Mouse (Mus musculus) natural killer cell, adult 2 months (primary cell): ENCODE measurements at regions not wholly inside any gene's neighbourhood (a gene's known extent, or its start where the extent isn't known, plus 50 kb on each side); places are given as distances from the start of the nearest gene placed in this dataset.
A peak's percentile ranks its signal among the peaks of the same experiment; 100 is the strongest.
"Not testable (repeated sequence)": the region's sequence is repeated elsewhere in the genome, so short reads cannot be mapped to it uniquely, and the experiment has no call there.

Experiments
- DNase-seq, 2 experiments: peaks; one replicate each; pipeline ENCODE4 v3.0.0; 2022; ENCODE audit warnings: low spot score in 2 of 2

DNA sequence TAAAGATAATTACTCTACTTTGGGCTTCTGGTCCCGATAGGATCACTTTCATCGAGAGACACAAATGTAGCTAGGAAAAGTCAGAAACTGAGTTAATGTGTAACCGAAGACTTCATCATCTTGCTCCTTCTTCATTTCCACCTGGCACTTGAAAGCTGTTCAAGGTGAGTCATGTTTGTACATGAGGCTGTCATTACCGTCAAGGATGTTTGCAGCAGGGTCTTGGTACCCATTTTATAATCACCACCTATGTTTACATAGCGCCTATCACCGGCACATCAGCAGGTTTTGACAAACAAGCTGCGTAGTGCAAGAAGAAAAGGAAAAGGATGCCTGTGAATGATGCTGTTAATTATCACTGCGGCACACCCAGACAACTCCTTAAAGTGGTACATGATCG lies 377.0 kb upstream of the Zfp703 start:
- no peak for DNase-seq

DNA sequence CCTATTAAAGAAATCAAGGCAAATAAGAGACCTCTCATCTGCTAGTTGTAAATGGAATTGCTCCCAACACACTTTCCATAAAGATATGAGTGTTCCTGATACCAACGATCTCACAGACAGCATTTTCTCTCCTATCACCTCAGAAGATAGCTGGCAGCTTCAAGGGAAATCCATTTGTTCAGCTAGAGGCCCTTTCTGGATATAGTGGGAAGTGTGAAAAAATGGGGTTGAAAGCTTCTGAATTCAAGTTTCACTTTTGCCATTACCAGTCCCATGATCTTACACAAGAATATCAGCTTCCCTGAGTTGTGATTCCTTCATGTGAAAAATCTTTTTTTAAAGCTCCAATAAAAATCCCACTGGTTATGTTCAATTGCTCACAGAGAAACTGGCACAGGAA lies 369.1 kb upstream of the Zfp703 start:
- no peak for DNase-seq

DNA sequence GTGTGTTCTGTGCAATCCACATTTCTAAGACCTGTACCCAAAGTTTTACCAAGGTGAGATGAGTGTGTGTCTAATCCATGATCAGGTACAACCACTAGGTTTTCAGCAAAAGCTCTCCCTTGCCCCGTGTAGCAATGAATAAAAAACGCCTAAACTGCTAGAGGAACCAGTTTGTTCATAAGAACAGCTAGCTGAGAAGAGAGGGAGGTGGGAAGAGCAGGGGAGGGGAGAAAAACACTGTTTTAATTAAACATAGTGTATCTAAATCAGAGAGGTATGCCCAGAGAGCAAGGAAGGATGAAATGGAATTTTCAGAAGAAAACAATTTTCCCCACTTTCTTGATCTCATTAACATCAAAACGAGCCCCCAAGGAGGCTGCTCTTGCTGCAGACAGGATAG lies 368.5 kb upstream of the Zfp703 start:
- no peak for DNase-seq

DNA sequence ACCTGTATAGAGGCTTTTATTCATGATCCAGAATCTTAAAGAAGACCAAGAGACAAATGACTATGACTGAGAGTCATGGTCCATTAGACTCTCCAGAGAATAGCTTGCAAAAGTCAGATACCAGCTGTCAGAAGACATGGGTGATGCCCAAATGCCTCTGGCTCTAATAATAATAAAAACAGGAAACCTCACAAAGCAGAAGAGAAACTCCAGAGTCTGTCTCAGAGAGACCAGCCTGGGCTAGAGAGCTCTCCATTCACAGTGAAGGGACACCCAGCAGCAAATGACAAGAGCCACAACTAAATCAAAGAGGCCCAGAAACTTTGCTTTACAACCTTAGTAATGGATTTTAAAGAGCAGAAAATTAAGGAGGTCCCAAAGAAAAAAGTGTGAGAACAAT lies 365.0 kb upstream of the Zfp703 start:
- peak in 1 of 2 experiments; percentile 1 for DNase-seq

DNA sequence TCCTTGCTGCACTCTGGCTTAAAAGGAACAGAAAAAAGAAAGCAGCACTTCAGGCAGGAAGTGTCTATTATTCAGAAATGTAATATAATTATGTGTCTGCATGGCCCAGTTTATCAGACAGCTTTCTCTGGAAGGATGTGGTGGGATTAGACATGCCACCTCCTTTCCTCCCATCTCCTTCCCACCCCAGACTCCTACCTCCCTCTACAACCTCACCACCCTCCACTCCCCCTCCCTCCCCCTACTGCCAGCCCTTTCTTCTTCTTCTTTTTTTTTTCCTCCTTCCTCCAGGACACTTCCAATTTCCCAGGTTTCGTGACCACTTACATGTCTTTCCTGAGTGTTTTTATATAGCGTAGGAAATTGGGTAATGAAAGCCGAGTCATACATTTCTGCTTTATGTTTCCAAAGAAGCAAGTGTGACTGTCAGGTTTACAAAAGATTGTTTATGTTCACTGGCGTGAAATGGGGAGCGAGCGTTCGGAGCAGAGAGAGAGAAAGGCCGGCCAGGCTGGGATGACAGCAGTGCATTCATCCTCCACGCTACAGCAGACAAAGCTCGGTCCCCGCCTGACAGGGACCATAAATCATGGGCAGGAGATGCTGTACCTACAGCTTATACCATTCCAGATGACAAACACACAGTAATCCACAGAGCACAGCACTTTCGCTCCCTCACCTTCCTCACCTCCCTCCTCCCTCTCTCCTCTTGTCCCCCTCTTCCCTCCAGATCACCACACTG lies 354.6 kb upstream of the Zfp703 start:
- DNase-seq: no peak

DNA sequence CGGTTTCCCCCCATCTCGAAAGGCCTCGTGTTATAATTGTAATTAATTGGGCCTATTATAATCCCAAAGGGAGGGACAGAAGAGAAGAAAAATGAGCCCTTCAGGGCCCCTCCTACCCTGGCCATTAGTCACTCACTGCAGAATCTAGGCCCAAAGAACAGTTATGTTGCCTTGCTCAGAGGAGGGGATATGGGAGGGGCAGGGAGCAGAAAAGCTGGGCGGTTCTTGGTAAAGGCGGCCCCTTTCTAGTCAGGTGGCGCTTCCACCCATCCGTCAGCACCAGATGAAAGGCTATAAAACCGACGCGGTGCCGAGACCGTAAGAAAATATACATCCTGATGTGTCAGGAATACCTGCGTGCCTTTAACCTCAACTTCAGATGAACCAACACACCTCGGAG lies 350.9 kb upstream of the Zfp703 start:
- no peak for DNase-seq

DNA sequence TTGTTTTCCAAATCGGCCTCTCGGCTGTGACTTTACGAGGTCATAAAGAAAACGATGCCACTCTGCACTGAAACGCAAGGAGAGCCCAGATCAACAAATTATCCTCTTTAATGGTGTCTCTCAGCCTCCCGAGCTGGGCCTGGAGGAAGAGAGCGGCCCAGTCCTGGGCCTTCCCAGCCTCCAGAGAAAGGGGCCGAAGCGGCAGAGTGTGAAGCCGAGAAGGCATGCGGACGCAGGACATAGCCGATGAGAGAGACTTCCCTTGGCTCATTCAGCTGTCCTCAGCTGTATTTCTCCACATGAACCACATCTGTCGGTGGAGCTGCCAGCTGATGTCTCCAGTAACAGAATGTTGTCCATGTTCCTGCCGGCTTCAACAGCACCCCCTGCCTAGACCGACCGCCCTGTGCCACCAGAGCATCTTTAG lies 350.5 kb upstream of the Zfp703 start:
- no peak for DNase-seq

DNA sequence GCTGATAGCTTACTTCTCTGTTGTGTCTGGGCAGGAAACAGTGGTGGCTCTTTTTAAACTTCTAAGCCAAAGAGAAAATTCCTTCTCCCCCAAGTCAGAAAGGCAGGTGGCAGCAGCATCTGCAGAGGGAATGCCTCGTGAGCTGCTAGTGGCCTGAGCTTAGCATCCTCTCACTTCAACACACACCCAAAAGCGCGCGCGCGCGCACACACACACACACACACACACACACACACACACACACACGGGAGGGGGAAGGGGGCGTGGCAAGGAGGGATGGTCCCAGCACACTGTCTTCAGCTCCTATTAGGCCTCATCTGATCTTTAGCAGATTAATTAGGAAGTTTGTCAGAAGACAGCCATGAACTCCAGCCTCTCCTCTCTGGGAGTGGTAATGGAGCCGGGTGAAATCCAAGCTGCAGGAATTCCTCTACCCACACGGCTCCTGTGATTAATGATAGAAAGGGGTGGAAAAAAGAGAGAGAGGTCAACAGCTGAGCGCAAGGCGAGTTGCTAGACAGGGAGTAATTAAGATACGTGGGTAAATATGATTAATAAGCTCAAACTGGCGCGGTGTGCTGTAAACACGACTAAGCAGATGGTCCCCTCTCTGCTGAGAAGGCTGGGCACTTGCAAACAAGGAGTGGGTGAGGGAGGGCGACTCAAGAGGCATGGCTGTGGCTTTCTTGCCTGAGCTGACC lies 349.8 kb upstream of the Zfp703 start:
- no peak for DNase-seq

DNA sequence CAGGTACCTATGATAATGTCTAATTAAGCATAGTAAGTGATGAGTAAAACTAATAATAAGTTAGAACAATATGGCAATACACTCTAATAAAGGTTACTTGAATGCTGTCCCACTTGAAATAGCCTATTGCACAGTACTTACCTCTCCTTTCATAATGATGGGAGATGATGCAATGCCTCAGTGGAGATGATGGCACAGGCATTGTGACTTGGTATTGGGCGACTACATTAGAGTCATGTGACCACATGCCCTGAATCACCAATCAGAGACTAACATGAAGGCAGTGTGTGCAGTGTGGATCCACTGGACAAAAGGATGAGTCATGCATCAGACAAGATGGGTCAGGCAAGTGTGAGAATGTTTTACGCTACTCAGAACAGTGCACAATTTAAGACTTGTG lies 346.6 kb upstream of the Zfp703 start:
- DNase-seq: no peak

DNA sequence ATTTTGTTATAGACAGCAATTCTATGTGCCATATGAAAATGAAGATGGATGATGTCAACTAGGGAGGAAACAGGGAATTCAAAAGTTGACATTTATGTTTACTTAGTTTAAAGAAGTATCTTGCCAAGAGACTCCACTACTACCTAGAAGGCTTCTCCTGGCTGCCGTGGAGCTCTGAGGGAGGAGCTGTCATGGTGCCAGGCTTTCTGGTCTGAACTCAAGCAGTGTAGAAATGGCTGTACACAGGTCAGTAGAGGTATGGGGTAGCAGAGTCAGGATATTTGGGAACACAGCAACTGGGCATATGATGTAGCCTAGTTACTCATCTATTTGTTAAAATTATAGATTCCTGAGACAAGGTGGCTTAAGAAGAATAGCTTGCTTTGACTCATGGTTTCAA lies 341.4 kb upstream of the Zfp703 start:
- DNase-seq: no peak

DNA sequence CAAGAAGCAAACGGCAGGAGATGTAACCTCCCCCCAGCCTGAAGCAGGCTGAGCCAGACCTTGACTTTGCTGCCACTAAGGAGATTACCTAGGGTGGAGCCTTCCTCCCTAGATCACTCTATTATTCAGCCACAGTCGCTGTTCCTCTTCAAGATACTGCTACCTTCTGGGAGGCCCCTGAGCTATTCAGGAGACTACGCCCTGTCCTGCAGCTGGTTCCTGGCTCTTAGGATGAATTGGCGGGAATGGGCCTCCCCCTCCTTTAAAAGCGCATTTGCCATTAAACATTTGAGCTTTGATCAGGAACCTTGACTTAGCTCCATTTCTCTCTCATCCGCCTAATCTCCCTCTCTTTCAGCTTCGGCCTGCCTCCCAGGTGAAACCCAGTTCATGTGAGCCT lies 331.8 kb upstream of the Zfp703 start:
- DNase-seq: not testable (repeated sequence)

DNA sequence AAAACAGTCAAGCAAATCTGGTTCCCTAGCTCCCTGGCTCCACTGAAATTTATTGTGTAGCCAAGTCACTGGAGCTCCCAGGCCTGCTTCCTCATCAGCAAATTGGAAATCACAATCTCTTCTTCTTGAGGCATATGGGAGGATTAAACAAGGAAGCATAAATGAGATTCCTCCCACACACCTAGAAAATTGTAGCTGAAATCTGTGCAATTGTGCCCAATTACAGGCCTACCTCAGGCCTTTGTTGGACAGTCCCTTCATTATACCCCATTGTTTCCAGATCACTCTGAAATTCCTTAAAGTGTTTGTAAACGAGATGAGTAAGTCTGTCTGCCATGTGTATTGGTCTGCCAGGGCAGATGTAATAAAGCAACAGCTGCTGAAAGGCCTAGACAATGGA lies 326.8 kb upstream of the Zfp703 start:
- no peak for DNase-seq

DNA sequence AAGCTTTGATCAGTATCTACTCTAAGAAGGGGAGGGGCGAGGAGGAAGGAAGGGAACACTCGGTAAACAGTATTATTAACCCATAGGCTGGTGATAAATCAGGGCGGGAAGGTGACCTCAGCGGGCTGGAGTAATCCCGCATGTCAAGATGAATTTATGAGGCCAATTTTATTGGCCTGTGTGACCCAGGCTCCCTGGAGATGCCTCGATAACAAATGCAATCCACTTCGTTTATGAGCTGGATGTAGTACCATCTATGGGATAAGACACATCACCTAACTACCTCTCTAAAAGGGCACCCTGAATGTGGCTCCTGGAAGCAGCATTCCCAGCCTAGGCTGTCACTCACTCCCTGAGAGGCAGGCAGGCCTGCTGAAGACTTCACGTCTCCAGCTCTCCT lies 321.2 kb upstream of the Zfp703 start:
- DNase-seq: no peak

DNA sequence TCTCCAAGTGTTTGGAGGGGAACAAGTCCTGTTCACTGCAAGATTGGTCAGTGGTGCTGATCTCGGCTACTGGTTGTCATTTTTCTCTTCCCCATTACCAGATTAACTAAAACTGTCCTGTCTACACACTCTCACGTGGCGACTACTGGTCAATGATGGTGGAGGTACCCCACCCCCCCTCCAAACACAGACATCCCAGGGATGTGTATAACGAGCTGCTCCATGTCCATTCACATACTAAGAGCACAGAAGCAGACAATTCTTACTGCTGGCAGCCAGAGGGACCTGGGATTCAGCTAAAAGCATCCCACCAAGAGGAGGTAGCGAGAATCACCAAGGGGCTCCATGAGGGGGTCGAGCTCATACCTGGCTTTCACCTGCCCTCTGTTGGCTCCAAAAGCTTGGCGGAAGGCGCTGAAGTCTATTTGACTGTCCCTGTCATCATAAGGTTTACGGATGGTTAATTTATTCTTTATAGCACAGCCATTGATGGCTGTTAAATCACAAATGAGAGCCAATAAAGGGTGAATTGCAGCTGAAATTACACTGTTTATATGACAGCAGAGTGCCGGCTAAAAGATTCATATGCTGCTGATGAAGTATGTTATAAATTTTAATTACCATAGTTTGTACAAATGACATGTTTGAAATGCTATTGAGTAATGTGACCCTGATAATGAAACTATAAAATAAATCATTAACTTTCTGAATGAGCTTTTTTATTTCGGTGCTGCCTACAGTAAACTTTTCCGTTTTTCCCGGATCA lies 320.6 kb upstream of the Zfp703 start:
- DNase-seq: no peak

DNA sequence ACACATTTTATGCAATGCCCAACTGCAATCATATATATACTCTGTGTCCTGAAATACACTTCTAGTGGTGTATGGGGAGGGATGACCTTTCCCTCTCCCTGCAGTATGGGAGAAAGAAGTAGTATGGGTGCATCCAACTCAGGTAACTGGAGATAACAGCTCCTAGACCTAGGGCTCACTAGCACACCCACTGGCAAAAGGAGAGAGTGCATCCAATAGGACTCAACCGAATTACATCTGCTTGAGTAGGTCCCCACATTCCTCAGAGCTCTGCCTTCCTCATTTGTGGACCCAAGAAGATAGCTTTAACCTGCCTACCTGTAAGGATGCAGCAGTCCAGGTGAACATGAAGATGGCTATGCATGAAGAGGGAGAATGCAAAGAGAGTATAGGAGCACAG lies 317.7 kb upstream of the Zfp703 start:
- DNase-seq: peak in 1 of 2 experiments; percentile 1

DNA sequence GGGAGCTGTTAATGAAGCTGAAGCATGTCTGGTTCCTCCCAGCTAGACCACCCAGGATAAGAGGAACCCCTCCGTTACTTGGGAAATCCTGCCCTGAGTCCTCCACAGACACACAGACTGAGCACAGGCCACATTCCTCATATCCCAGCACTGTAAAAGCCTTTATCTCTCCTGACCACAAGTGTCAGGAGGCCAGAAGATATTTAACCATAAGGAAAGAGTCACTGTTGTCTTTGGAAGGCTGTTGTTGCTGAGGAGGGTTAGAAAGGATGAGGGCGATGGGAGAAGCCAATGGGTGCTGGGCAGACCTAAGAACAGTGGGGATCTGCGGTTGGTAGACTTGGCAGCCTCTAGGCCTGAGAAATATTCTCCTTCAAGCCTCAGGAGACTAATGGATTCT lies 307.6 kb upstream of the Zfp703 start:
- DNase-seq: no peak

DNA sequence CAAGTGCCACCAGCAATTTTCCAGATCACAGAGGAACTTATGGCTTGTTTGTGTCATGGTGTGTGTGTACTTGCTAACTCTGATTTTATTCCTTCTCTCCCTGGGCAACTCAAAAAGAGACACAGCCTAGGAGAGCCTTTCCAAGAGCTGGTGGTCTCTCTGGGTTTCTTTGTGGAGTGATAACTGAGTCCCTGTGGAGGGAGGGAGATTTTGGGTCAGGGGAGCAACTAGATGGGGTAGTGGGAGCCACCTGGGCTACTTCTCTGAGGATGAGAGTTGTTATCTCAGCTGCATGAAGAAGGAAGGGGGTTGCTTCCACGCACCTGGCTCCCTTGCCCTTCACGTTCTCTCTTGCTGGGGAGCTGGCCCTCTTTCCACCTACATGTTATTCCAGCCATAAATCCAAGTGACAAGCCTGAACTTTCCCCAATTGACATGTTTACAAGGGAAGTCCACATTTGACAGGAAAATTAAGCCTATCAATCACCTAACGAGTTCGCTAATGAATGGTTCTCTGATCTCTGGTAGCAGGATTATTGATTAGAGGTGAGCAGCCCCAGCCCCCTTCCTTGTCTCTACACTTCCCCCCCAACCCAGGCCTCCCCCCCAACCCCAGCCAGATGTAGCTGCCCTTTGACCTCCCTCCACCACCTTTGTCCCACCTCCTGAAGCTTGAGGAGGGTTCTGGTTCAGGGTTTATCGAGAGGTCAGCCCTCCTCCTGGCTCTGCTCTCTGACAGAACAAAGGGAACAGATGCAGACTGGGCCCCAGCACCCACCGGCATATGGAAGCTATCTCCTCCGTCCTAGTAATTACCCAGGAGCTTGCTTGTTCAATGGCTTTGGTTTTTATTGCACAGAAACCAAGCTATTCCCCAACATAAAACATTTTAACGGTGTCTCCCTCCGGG lies 304.4 kb upstream of the Zfp703 start:
- DNase-seq: no peak

DNA sequence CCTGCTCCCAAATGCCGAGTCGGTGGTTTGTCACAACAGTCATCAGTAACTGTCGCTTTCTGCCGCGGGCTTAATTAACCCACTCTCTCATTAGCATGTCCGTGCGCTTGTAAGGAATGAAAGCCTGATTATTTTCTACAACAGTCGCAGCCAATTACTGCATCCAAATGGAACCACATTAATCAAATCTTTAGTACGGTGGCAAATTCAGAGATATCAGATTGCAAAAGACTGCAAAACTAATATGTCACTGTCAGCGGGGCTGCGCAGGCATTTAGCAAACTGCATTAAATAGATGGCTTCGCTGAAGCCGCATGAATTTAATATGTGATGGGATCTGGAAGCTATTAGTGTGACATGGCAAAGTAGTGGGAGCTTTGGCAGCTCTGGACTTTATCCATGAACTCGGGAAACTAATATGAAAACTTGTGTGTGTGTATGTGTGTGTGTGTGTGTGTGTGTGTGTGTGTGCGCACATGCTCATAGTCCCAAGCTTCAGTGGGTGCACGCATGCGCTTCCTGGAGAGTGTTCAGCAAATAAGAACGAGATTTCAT lies 299.5 kb upstream of the Zfp703 start:
- DNase-seq: no peak

DNA sequence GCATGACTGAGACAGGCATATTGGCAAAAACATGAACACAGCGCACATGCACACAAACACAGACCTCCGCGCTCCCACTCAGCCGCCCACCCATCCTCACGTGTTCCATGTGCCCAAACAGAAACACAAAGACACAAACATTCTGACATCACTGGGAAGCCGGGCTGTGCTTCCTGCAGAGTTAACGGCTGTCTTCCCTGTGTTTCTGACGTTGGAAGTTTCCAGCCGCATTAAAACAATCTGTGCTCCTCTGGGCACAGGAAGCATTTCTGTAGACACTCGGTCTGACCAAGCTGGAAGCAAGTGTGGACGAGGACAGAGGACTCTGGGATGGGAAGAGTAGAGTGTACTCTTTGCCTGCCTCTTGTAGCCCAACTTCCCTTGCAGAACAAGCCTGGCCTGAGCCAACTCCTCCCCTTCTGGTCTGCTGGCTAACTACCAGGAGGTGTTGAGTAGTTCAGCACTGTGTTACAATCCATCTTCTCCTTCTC lies 296.2 kb upstream of the Zfp703 start:
- no peak for DNase-seq

DNA sequence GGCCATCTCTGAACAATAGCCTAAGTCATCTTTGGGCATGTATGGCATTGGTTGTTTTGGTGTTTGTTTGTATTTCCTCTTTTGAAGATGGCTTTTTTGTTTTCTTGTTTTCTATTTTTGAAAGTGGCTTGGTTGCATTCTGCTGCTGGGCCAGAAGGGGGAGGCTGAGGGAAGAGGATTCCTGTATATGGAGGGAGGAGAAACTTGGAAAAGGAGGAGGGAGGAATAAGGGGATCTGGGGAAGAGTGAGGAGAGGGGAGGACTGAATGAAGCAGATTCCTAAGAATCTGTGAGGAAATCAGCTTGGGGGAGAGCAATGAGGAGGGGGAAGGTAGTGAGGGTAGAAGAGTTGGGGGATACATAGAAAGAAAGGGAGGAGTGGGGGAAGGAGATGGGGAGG lies 290.0 kb upstream of the Zfp703 start:
- DNase-seq: no peak

DNA sequence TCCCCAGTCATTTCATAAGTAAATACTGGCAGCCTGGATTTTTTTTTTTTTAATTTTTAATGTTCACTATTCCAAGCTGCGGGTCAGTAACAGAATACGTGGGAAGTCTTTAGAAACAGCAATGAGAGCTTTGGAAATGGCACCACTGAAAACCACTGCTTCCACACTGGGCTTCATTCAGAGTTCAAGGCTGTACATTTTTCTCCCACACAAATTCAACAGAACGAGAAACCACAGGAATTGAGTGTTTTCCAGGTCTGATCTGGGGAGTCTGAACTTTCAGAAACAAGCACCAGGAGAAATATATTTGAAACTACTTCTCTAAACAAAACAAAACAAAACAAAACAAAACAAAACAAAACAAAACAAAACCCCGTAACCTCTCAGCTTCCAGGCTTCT lies 289.1 kb upstream of the Zfp703 start:
- no peak for DNase-seq
